Mouse (Mus musculus) intestine, postnatal 0 days (tissue): ENCODE data around the gene Olfr1344. TPM values are rescaled to one million over a fixed set of nuclear protein-coding genes. Genes with fewer than 3 reads are reported as not detected.

Experiments used
- ATAC-seq: fragments of 200-750 bp; cut with Nextera tagmentation; 2 replicates; pipeline ENCODE4 v1.8.0; 2017; ENCODE audit warnings: mild to moderate bottlenecking, moderate TSS enrichment, moderate library complexity
- H3K27ac ChIP-seq: fragments of 300-500 bp; sonication (generic); 2 replicates; pipeline ENCODE4 v1.5.1; 2014; ENCODE audit warnings: mild to moderate bottlenecking, low read depth, low read length, moderate library complexity
- H3K27me3 ChIP-seq: fragments of 300-500 bp; sonication (generic); replicated peaks from 2 replicates; pipeline ENCODE4 v1.6.1; 2014; ENCODE audit warnings: low read length, mixed read lengths; ENCODE audit not compliant: control insufficient read depth, insufficient read depth
- H3K36me3 ChIP-seq: fragments of 300-500 bp; sonication (generic); 2 replicates; pipeline ENCODE4 v1.6.1; 2014; ENCODE audit warnings: mild to moderate bottlenecking, moderate library complexity; ENCODE audit not compliant: control insufficient read depth, insufficient read depth
- H3K4me1 ChIP-seq: fragments of 300-500 bp; sonication (generic); replicated peaks from 2 replicates; pipeline ENCODE4 v1.6.1; 2014; ENCODE audit warnings: antibody characterized with exemption, low read length, mixed read lengths; ENCODE audit not compliant: control insufficient read depth, insufficient read depth
- H3K4me2 ChIP-seq: fragments of 300-500 bp; sonication (generic); replicated peaks from 2 replicates; pipeline ENCODE4 v1.6.1; 2014; ENCODE audit warnings: low read depth, mild to moderate bottlenecking, moderate library complexity
- H3K4me3 ChIP-seq: fragments of 300-500 bp; sonication (generic); 2 replicates; pipeline ENCODE4 v1.5.1; 2014; ENCODE audit warnings: low read depth, low read length
- H3K9ac ChIP-seq: fragments of 300-500 bp; sonication (generic); 2 replicates; pipeline ENCODE4 v1.6.1; 2014; ENCODE audit warnings: mild to moderate bottlenecking, low read depth, low read length
- H3K9me3 ChIP-seq: fragments of 300-500 bp; sonication (generic); 2 replicates; pipeline ENCODE4 v1.6.1; 2016; ENCODE audit warnings: mixed run types; ENCODE audit not compliant: control insufficient read depth
- CTCF ChIP-seq: sonication (generic); IDR thresholded peaks from 2 replicates; pipeline ENCODE4 v1.5.1; 2016; ENCODE audit warnings: low read depth, mild to moderate bottlenecking, control low read depth, antibody characterized with exemption, moderate library complexity
- WGBS: fragments of 180-500 bp; shearing (Covaris S2); extraction: QIAGEN DNeasy Blood & Tissue Kit; methylation state at CpG from one replicate; pipeline ENCODE4 v1.1.7; 2014; 5-methylcytosine and 5-hydroxymethylcytosine counted together
- polyA plus RNA-seq: library from polyadenylated mRNA; unstranded; fragments of >200 nt; fragmentation: Nextera tagmentation; extraction: Ambion mirVana; gene quantifications from 2 replicates; pipeline ENCODE4 v1.2.1, GENCODE M21; 2015

Gene Olfr1344
- polyA plus RNA-seq, 1 experiment from 2014 or later: not detected

- 21% methylated on average over 8 of the region's 8 CpGs for WGBS
- Histone ChIP-seq H3K4me2 (no peak overlapping the region), H3K9ac (no peak overlapping the region), H3K9me3 (no peaks in the 10 kb centered on the region), H3K27me3 (no peaks in the 10 kb centered on the region), H3K4me3 (no peak overlapping the region), H3K27ac (no peak overlapping the region), H3K36me3 (no peaks in the 10 kb centered on the region), H3K4me1 (no peaks in the 10 kb centered on the region)
- ATAC-seq: no peak
- TF ChIP-seq CTCF: no peak
These were observed 23.1 kb upstream of the Olfr1344 start for GRCm38 (mm10) chr7:6415442-6415787.

- WGBS: 76% methylated on average over 6 of the region's 6 CpGs
- Histone ChIP-seq H3K9me3 (no peaks in the 10 kb centered on the region), H3K4me3 (no peak overlapping the region), H3K4me2 (no peak overlapping the region), H3K27ac (no peak overlapping the region), H3K9ac (no peak overlapping the region), H3K36me3 (no peaks in the 10 kb centered on the region), H3K4me1 (no peaks in the 10 kb centered on the region), H3K27me3 (no peaks in the 10 kb centered on the region)
- no peak for TF ChIP-seq CTCF
- no peak for ATAC-seq
These were observed 18.6 kb upstream of the Olfr1344 start for GRCm38 (mm10) chr7:6419894-6420293.

GRCm38 (mm10) chr7:6429381-6429780 is 9.1 kb upstream of the Olfr1344 start:
- Histone ChIP-seq H3K36me3 (no peaks in the 10 kb centered on the region), H3K27me3 (no peaks in the 10 kb centered on the region), H3K4me2 (no peak overlapping the region), H3K4me1 (no peaks in the 10 kb centered on the region), H3K27ac (no peak overlapping the region), H3K4me3 (no peak overlapping the region), H3K9me3 (peaks cover 6% of the 10 kb centered on the region; the same call in 1 of the 2 replicates), H3K9ac (no peak overlapping the region)
- peak; percentile 21 for TF ChIP-seq CTCF
- 86% methylated on average over 3 of the region's 3 CpGs for WGBS
- ATAC-seq: no peak

- Histone ChIP-seq H3K9me3 (peaks cover 6% of the 10 kb centered on the region; the same call in 1 of the 2 replicates), H3K9ac (no peak overlapping the region), H3K27ac (no peak overlapping the region), H3K36me3 (no peaks in the 10 kb centered on the region), H3K4me1 (no peaks in the 10 kb centered on the region), H3K27me3 (no peaks in the 10 kb centered on the region), H3K4me2 (no peak overlapping the region), H3K4me3 (no peak overlapping the region)
- 38% methylated on average over 2 of the region's 2 CpGs for WGBS
- TF ChIP-seq CTCF: peak; percentile 66
- no peak for ATAC-seq
These were observed 8.1 kb upstream of the Olfr1344 start for GRCm38 (mm10) chr7:6430342-6430741.

GRCm38 (mm10) chr7:6441173-6441572 is 2.7 kb downstream of the Olfr1344 start:
- H3K4me1 ChIP-seq: no peaks in the 10 kb centered on the region
- H3K36me3 ChIP-seq: no peaks in the 10 kb centered on the region
- no peak overlapping the region for H3K4me2 ChIP-seq
- ATAC-seq: no peak
- WGBS: 42% methylated on average over 2 of the region's 2 CpGs
- H3K4me3 ChIP-seq: no peak overlapping the region
- H3K9me3 ChIP-seq: no peaks in the 10 kb centered on the region
- H3K27ac ChIP-seq: no peak overlapping the region
- no peak overlapping the region for H3K9ac ChIP-seq
- TF ChIP-seq CTCF: no peak
- H3K27me3 ChIP-seq: no peaks in the 10 kb centered on the region

GRCm38 (mm10) chr7:6447771-6448170 is 9.3 kb downstream of the Olfr1344 start:
- H3K4me1 ChIP-seq: no peaks in the 10 kb centered on the region
- H3K4me3 ChIP-seq: no peak overlapping the region
- H3K4me2 ChIP-seq: no peak overlapping the region
- no peaks in the 10 kb centered on the region for H3K27me3 ChIP-seq
- ATAC-seq: no peak
- no peak overlapping the region for H3K27ac ChIP-seq
- WGBS: 83% methylated on average over 5 of the region's 5 CpGs
- no peak overlapping the region for H3K9ac ChIP-seq
- H3K9me3 ChIP-seq: no peaks in the 10 kb centered on the region
- no peak for TF ChIP-seq CTCF
- H3K36me3 ChIP-seq: no peaks in the 10 kb centered on the region

GRCm38 (mm10) chr7:6455868-6456267 is 17.4 kb downstream of the Olfr1344 start, which contains the start of gene Olfr1336:
Gene Olfr1336, plus strand, starts transcription at chr7:6456168.
- H3K9me3 ChIP-seq: no peaks in the 10 kb centered on the region
- H3K4me2 ChIP-seq: no peak within 1 kb of the TSS
- H3K36me3 ChIP-seq: no peaks in the 10 kb centered on the region
- no peak for ATAC-seq
- no peak within 1 kb of the TSS for H3K9ac ChIP-seq
- TF ChIP-seq CTCF: no peak
- no peak within 1 kb of the TSS for H3K27ac ChIP-seq
- no peak within 1 kb of the TSS for H3K4me3 ChIP-seq
- no peaks in the 10 kb centered on the region for H3K27me3 ChIP-seq
- H3K4me1 ChIP-seq: no peaks in the 10 kb centered on the region
